Mouse (Mus musculus) lung, adult 2 months (tissue): ENCODE data around the gene Pdf. TPM values are rescaled to one million over a fixed set of nuclear protein-coding genes. Genes with fewer than 3 reads are reported as not detected.
"Not testable (repeated sequence)": the region's sequence is repeated elsewhere in the genome, so short reads cannot be mapped to it uniquely, and the experiment has no call there.

Experiments
- DNase-seq: peaks from one replicate; pipeline ENCODE4 v3.0.0; 2022
- H3K4me1 ChIP-seq: fragments of 200-500 bp; 2 replicates; pipeline ENCODE4 v1.6.1; 2011; ENCODE audit warnings: low read length; ENCODE audit not compliant: control insufficient read depth, insufficient read depth
- H3K4me3 ChIP-seq: fragments of 200-500 bp; replicated peaks from 2 replicates; pipeline ENCODE3; 2011; ENCODE audit warnings: low read depth, mild to moderate bottlenecking, control low read depth, low read length; ENCODE audit errors: extremely low read depth
- CTCF ChIP-seq: fragments of 200-500 bp; IDR thresholded peaks from 2 replicates; pipeline ENCODE4 v1.5.1; 2011; ENCODE audit warnings: mild to moderate bottlenecking, low read length, control low read depth; ENCODE audit not compliant: insufficient read depth
- POLR2A ChIP-seq: fragments of 200-500 bp; IDR thresholded peaks from 2 replicates; pipeline ENCODE4 v1.6.1; 2011; ENCODE audit warnings: low read depth, mild to moderate bottlenecking, control low read depth, low read length, borderline replicate concordance; ENCODE audit errors: extremely low read depth
- WGBS: fragments of 180-500 bp; shearing (Covaris S2); methylation state at CpG from one replicate; pipeline ENCODE4 v1.1.7; 2018; 5-methylcytosine and 5-hydroxymethylcytosine counted together
- polyA plus RNA-seq: library from polyadenylated mRNA; depleted of rRNA; stranded (reverse); fragments of >200 nt; gene quantifications from 2 replicates; pipeline ENCODE4 v1.2.3, GENCODE M21; 2012; rRNA removed

Gene Pdf
- polyA plus RNA-seq, 1 experiment: 30.2 TPM

- no peak for DNase-seq
- H3K4me3 ChIP-seq: no peak overlapping the region
- WGBS: 82% methylated on average over 2 of the region's 2 CpGs
- no peaks in the 10 kb centered on the region for H3K4me1 ChIP-seq
- TF ChIP-seq CTCF (no peak), POLR2A (no peak)
Measured at GRCm38 (mm10) chr8:107012666-107013065, 35.7 kb downstream of the Pdf start.

GRCm38 (mm10) chr8:107007795-107008194 lies 40.6 kb downstream of the Pdf start:
- H3K4me1 ChIP-seq: no peaks in the 10 kb centered on the region
- no peak overlapping the region for H3K4me3 ChIP-seq
- TF ChIP-seq POLR2A: no peak
- no peak for TF ChIP-seq CTCF
- 86% methylated on average over 3 of the region's 3 CpGs for WGBS
- no peak for DNase-seq

- peak; percentile 84 for DNase-seq
- 17% methylated on average over 5 of the region's 5 CpGs for WGBS
- peak overlapping the region; percentile 22 for H3K4me3 ChIP-seq
- 0 out of 2 replicates have a peak, but pooled peaks cover 3% of the 10 kb centered on the region for H3K4me1 ChIP-seq
- TF ChIP-seq POLR2A (no peak), CTCF (peak; percentile 100)
Measured at GRCm38 (mm10) chr8:107002532-107002931, 45.9 kb downstream of the Pdf start.

- no peak for TF ChIP-seq CTCF
- no peak for TF ChIP-seq POLR2A
- Histone ChIP-seq H3K4me3 (no peak overlapping the region), H3K4me1 (0 out of 2 replicates have a peak, but pooled peaks cover 3% of the 10 kb centered on the region)
- no peak for DNase-seq
- 65% methylated on average over 1 of the region's 1 CpGs for WGBS
Measured at GRCm38 (mm10) chr8:106999068-106999467, 49.3 kb downstream of the Pdf start.

- no peak for TF ChIP-seq POLR2A
- WGBS: 67% methylated on average over 4 of the region's 4 CpGs
- Histone ChIP-seq H3K4me3 (no peak overlapping the region), H3K4me1 (0 out of 2 replicates have a peak, but pooled peaks cover 3% of the 10 kb centered on the region)
- no peak for DNase-seq
Measured at GRCm38 (mm10) chr8:106997416-106997815, 51.0 kb downstream of the Pdf start.

- H3K4me1 ChIP-seq, H3K4me3 ChIP-seq, DNase-seq: not testable (repeated sequence)
- WGBS: 84% methylated on average over 4 of the region's 4 CpGs
Measured at GRCm38 (mm10) chr8:106996339-106996738, 52.1 kb downstream of the Pdf start.

Other genes starting within 250 kb of the Pdf start
- 0.48 and 0.89 TPM in 2 replicates for gene Has3, start 178.4 kb downstream of the Pdf start, polyA plus RNA-seq
- gene Utp4, start 155.0 kb downstream of the Pdf start, polyA plus RNA-seq: 12.3 and 14.5 TPM in 2 replicates
- gene Sntb2, start 112.9 kb downstream of the Pdf start, polyA plus RNA-seq: 9.9 and 12.1 TPM in 2 replicates
- 19.6 and 27.8 TPM in 2 replicates for gene Vps4a, start 17.4 kb downstream of the Pdf start, polyA plus RNA-seq
- gene Cog8, start 8.1 kb upstream of the Pdf start, polyA plus RNA-seq: 24.7 and 31.6 TPM in 2 replicates
- gene Nip7, start 8.3 kb upstream of the Pdf start, polyA plus RNA-seq: 20.3 and 26.0 TPM in 2 replicates
- gene Tmed6, start 17.0 kb upstream of the Pdf start, polyA plus RNA-seq: 0.65 and 0.99 TPM in 2 replicates
- gene Terf2, start 47.9 kb upstream of the Pdf start, polyA plus RNA-seq: 9.5 and 13.5 TPM in 2 replicates
- 68.7 and 97.9 TPM in 2 replicates for gene Cyb5b, start 102.0 kb upstream of the Pdf start, polyA plus RNA-seq
- 21.0 and 31.2 TPM in 2 replicates for gene Nfat5, start 244.9 kb upstream of the Pdf start, polyA plus RNA-seq